Mouse (Mus musculus) myocyte (in vitro differentiated cells): Measurements from ENCODE around the gene Pygm.

Source experiments
- CEBPB ChIP-seq: IDR thresholded peaks from 2 replicates; pipeline ENCODE4 v1.6.1; 2011; ENCODE audit warnings: mild to moderate bottlenecking, moderate library complexity; ENCODE audit not compliant: poor library complexity, insufficient read depth, severe bottlenecking
- E2F4 ChIP-seq: IDR thresholded peaks from one replicate; pipeline ENCODE4 v1.6.1; 2011; ENCODE audit warnings: mild to moderate bottlenecking, control low read depth, moderate library complexity; ENCODE audit not compliant: insufficient read depth
- MAX ChIP-seq: IDR thresholded peaks from one replicate; pipeline ENCODE4 v1.6.1; 2011; ENCODE audit warnings: low read depth, mild to moderate bottlenecking, control low read depth
- MYOD1 ChIP-seq, 3 experiments: IDR thresholded peaks; one replicate each; pipeline ENCODE4 v1.6.1; 2011; ENCODE audit warnings: control low read depth in 2 of 3, low read depth in 2 of 3, mild to moderate bottlenecking in 2 of 3, moderate library complexity in 1 of 3; ENCODE audit not compliant: insufficient read length in 2 of 3, control insufficient read depth in 1 of 3
- MYOG ChIP-seq, 3 experiments: IDR thresholded peaks; one replicate each; pipeline ENCODE4 v1.6.1; 2011; ENCODE audit warnings: control low read depth in 2 of 3, low read depth in 2 of 3, mild to moderate bottlenecking in 2 of 3; ENCODE audit not compliant: insufficient read length in 2 of 3, control insufficient read depth in 1 of 3, insufficient read depth in 1 of 3
- POLR2A ChIP-seq: IDR thresholded peaks from one replicate; pipeline ENCODE4 v1.6.1; 2011; ENCODE audit warnings: low read depth, mild to moderate bottlenecking, control low read depth, moderate library complexity; ENCODE audit not compliant: insufficient read length
- POLR2AphosphoS2 ChIP-seq: IDR thresholded peaks from one replicate; pipeline ENCODE4 v1.6.1; 2011; ENCODE audit warnings: low read depth, control low read depth; ENCODE audit not compliant: insufficient read length
- REST ChIP-seq: IDR thresholded peaks from one replicate; pipeline ENCODE4 v1.6.1; 2011; ENCODE audit warnings: mild to moderate bottlenecking, control low read depth, moderate library complexity; ENCODE audit not compliant: insufficient read depth, insufficient read length
- SRF ChIP-seq: IDR thresholded peaks from one replicate; pipeline ENCODE4 v1.6.1; 2011; ENCODE audit warnings: low read depth; ENCODE audit not compliant: control insufficient read depth, insufficient read length
- TCF12 ChIP-seq: IDR thresholded peaks from one replicate; pipeline ENCODE4 v1.6.1; 2011; ENCODE audit warnings: mild to moderate bottlenecking, control low read depth; ENCODE audit not compliant: poor library complexity, insufficient read depth, severe bottlenecking
- TCF3 ChIP-seq: IDR thresholded peaks from one replicate; pipeline ENCODE4 v1.6.1; 2011; ENCODE audit warnings: low read depth, control low read depth; ENCODE audit not compliant: insufficient read length
- USF1 ChIP-seq: IDR thresholded peaks from one replicate; pipeline ENCODE4 v1.6.1; 2011; ENCODE audit warnings: low read depth, mild to moderate bottlenecking, control low read depth, moderate library complexity

GRCm38 (mm10) chr19:6374571-6374970 lies 9.6 kb upstream of the Pygm start:
- TF ChIP-seq MAX (no peak), POLR2A (no peak), POLR2AphosphoS2 (no peak), USF1 (no peak), E2F4 (no peak), SRF (no peak), CEBPB (no peak), MYOG (IDR thresholded peaks at IDR 0.05; ENCODE audit: control insufficient read depth in 1 of 3, insufficient read depth in 1 of 3, insufficient read length in 2 of 3, low read depth in 2 of 3) (no peak), MYOD1 (IDR thresholded peaks at IDR 0.05; ENCODE audit: control insufficient read depth in 1 of 3, insufficient read length in 2 of 3, low read depth in 2 of 3) (no peak), REST (no peak), TCF12 (no peak), TCF3 (no peak)
